Comparison of ENCODE assay signal across 13 mouse cellular contexts in genomic region chr1:37956690-37957431, GRCm38 (mm10). TPM values are rescaled to one million over a fixed set of nuclear protein-coding genes. Genes with fewer than 3 reads are reported as not detected.
DNase-seq lines count a peak whose midpoint lies in the region; ATAC-seq and TF ChIP-seq lines count a peak whose summit lies in the region.
"Had no signal": no experiment of that assay in that cellular context is flagged by ENCODE, and none has a peak within 500 bp of the region (broad histone marks: within the 10 kb centered on the region; RNA-seq: fewer than 3 reads in every experiment).

No protein-coding gene starts in this region.

- H3K36me3 ChIP-seq in hindbrain, postnatal 0 days (ENCODE audit: insufficient read depth, low read length): no peaks in the 10 kb centered on the region
- no peaks in the 10 kb centered on the region for H3K36me3 ChIP-seq in hindbrain, embryonic 11.5 days (ENCODE audit: control insufficient read depth, insufficient read depth, low read length)
- H3K36me3 ChIP-seq in megakaryocyte, embryonic 14.5 days (replicated peaks; ENCODE audit: low read length): no peaks in the 10 kb centered on the region
- H3K36me3 ChIP-seq: hindbrain, embryonic 12.5 days had no signal

- H3K4me1 ChIP-seq in hindbrain, postnatal 0 days (ENCODE audit: insufficient read depth, low read length): no peaks in the 10 kb centered on the region
- H3K4me1 ChIP-seq in hindbrain, embryonic 11.5 days (replicated peaks; ENCODE audit: control insufficient read depth, insufficient read depth, low read length): no peaks in the 10 kb centered on the region
- H3K4me1 ChIP-seq in megakaryocyte, embryonic 14.5 days: peaks cover 18% of the 10 kb centered on the region

- no peak overlapping the region for H3K27ac ChIP-seq in hindbrain, postnatal 0 days
- no peak overlapping the region for H3K27ac ChIP-seq in hindbrain, embryonic 11.5 days (ENCODE audit: low read depth, low read length)
- H3K27ac ChIP-seq: hindbrain, embryonic 12.5 days; liver, embryonic 14.5 days had no signal

- no peaks in the 10 kb centered on the region for H3K27me3 ChIP-seq in hindbrain, postnatal 0 days (ENCODE audit: insufficient read depth, low read length)
- H3K27me3 ChIP-seq in hindbrain, embryonic 11.5 days (ENCODE audit: control insufficient read depth, insufficient read depth, low read length): no peaks in the 10 kb centered on the region
- peaks cover 25% of the 10 kb centered on the region for H3K27me3 ChIP-seq in megakaryocyte, embryonic 14.5 days (replicated peaks)
- H3K27me3 ChIP-seq: hindbrain, embryonic 12.5 days had no signal

- 21% methylated on average over 3 of the region's 3 CpGs for WGBS in hindbrain, postnatal 0 days
- 40% methylated on average over 3 of the region's 3 CpGs for WGBS in hindbrain, embryonic 11.5 days

- DNase-seq in hindbrain, postnatal 0 days (ENCODE audit: low spot score): peak; percentile 76
- no peak for DNase-seq in hindbrain, embryonic 11.5 days (ENCODE audit: low spot score)
- peak; percentile 31 for DNase-seq in ZHBTc4 (ENCODE audit: low read depth, low spot score)
- DNase-seq in brain, adult 2 months (ENCODE audit: low read depth, low spot score): peak; percentile 16
- no peak for DNase-seq in gastrocnemius, postnatal 36 days
- DNase-seq: cerebellum, postnatal 25 days; spleen, adult 18-20 months had no signal

- H3K4me2 ChIP-seq in hindbrain, postnatal 0 days (ENCODE audit: low read depth, low read length): no peak overlapping the region
- no peak overlapping the region for H3K4me2 ChIP-seq in hindbrain, embryonic 11.5 days (replicated peaks; ENCODE audit: low read depth, low read length)
- H3K4me2 ChIP-seq: hindbrain, embryonic 12.5 days had no signal

- peak; percentile 82 for ATAC-seq in hindbrain, postnatal 0 days
- ATAC-seq in hindbrain, embryonic 11.5 days (ENCODE audit: low FRiP score): no peak
- ATAC-seq in megakaryocyte, adult 5-6 weeks (ENCODE audit: poor library complexity, severe bottlenecking): no peak

- intact Hi-C loops in gastrocnemius, postnatal 36 days (cut with DNase I): no loop called here

- H3K9me3 ChIP-seq in hindbrain, postnatal 0 days (ENCODE audit: low read length): no peaks in the 10 kb centered on the region
- no peaks in the 10 kb centered on the region for H3K9me3 ChIP-seq in hindbrain, embryonic 11.5 days (ENCODE audit: control insufficient read depth, low read length)
- peaks cover 15% of the 10 kb centered on the region for H3K9me3 ChIP-seq in megakaryocyte, embryonic 14.5 days
- H3K9me3 ChIP-seq: hindbrain, embryonic 12.5 days had no signal

- no peak for TF ChIP-seq CTCF in hindbrain, postnatal 0 days (IDR thresholded peaks at IDR 0.05; ENCODE audit: low read depth)

- H3K4me3 ChIP-seq in hindbrain, postnatal 0 days (ENCODE audit: low read length): no peak overlapping the region
- no peak overlapping the region for H3K4me3 ChIP-seq in hindbrain, embryonic 11.5 days (ENCODE audit: low read depth, low read length)
- peak overlapping the region; percentile 65 for H3K4me3 ChIP-seq in megakaryocyte, embryonic 14.5 days (replicated peaks)
- H3K4me3 ChIP-seq: hindbrain, embryonic 12.5 days had no signal

- H3K9ac ChIP-seq in hindbrain, postnatal 0 days (replicated peaks; ENCODE audit: low read length): no peak overlapping the region
- H3K9ac ChIP-seq in hindbrain, embryonic 11.5 days (ENCODE audit: low read depth, low read length): no peak overlapping the region
- H3K9ac ChIP-seq: hindbrain, embryonic 12.5 days; liver, embryonic 14.5 days had no signal

RNA-seq across cellular contexts. Expression of gene Lyg1, which starts 0.7 kb away (rescaled TPM):
- not detected in 2 replicates for total RNA-seq in hindbrain, postnatal 0 days (2014; rRNA removed)
- not detected in 2 replicates for polyA plus RNA-seq in hindbrain, postnatal 0 days (2015; fragmentation: Nextera tagmentation; extraction: Ambion mirVana)
- not detected in 2 replicates for polyA plus RNA-seq in hindbrain, embryonic 11.5 days (2014; fragmentation: Nextera tagmentation; extraction: Ambion mirVana)
- not detected in 2 replicates for polyA plus RNA-seq in megakaryocyte, embryonic 14.5 days (2012; ENCODE audit: insufficient read depth, low replicate concordance)
- total RNA-seq in megakaryocyte, adult 5-6 weeks (2015): not detected in 2 replicates
- total RNA-seq in megakaryocyte, adult 5-6 weeks (2017): not detected in 2 replicates
- total RNA-seq in gastrocnemius, postnatal 36 days (2021): not detected
- total RNA-seq: ES-E14; layer of hippocampus, postnatal 14 days had no signal
- polyA plus RNA-seq: hindbrain, embryonic 12.5 days; liver, embryonic 14.5 days had no signal

RNA-seq across cellular contexts. Expression of gene Lyg2, which starts 40.6 kb away (rescaled TPM):
- total RNA-seq in hindbrain, postnatal 0 days (2014; rRNA removed): not detected in 2 replicates
- not detected in 2 replicates for polyA plus RNA-seq in hindbrain, postnatal 0 days (2015; fragmentation: Nextera tagmentation; extraction: Ambion mirVana)
- polyA plus RNA-seq in hindbrain, embryonic 11.5 days (2014; fragmentation: Nextera tagmentation; extraction: Ambion mirVana): not detected in 2 replicates
- not detected in 2 replicates for polyA plus RNA-seq in megakaryocyte, embryonic 14.5 days (2012; ENCODE audit: insufficient read depth, low replicate concordance)
- not detected in 2 replicates for total RNA-seq in megakaryocyte, adult 5-6 weeks (2015)
- total RNA-seq in megakaryocyte, adult 5-6 weeks (2017): not detected in 2 replicates
- not detected for total RNA-seq in gastrocnemius, postnatal 36 days (2021)
- total RNA-seq: ES-E14; layer of hippocampus, postnatal 14 days had no signal
- polyA plus RNA-seq: hindbrain, embryonic 12.5 days had no signal

RNA-seq across cellular contexts. Expression of gene Txndc9, which starts 40.8 kb away (rescaled TPM):
- total RNA-seq in hindbrain, postnatal 0 days (2014; rRNA removed): 22.9 and 23.3 TPM in 2 replicates
- 114 and 128 TPM in 2 replicates for polyA plus RNA-seq in hindbrain, postnatal 0 days (2015; fragmentation: Nextera tagmentation; extraction: Ambion mirVana)
- 188 TPM in 2 replicates for polyA plus RNA-seq in hindbrain, embryonic 11.5 days (2014; fragmentation: Nextera tagmentation; extraction: Ambion mirVana)
- polyA plus RNA-seq in megakaryocyte, embryonic 14.5 days (2012; ENCODE audit: insufficient read depth, low replicate concordance): 3.2 and 4.8 TPM in 2 replicates
- total RNA-seq in megakaryocyte, adult 5-6 weeks (2015): 60.9 and 65.4 TPM in 2 replicates
- 48.1 and 51.9 TPM in 2 replicates for total RNA-seq in megakaryocyte, adult 5-6 weeks (2017)
- total RNA-seq in gastrocnemius, postnatal 36 days (2021): 10 to 100 TPM; 27.0 to 31.0 TPM

RNA-seq across cellular contexts. Expression of gene Eif5b, which starts 40.9 kb away (rescaled TPM):
- total RNA-seq in hindbrain, postnatal 0 days (2014; rRNA removed): 16.2 and 20.7 TPM in 2 replicates
- 18.2 and 21.2 TPM in 2 replicates for polyA plus RNA-seq in hindbrain, postnatal 0 days (2015; fragmentation: Nextera tagmentation; extraction: Ambion mirVana)
- polyA plus RNA-seq in hindbrain, embryonic 11.5 days (2014; fragmentation: Nextera tagmentation; extraction: Ambion mirVana): 28.0 and 34.0 TPM in 2 replicates
- 3.5 and 69.6 TPM in 2 replicates for polyA plus RNA-seq in megakaryocyte, embryonic 14.5 days (2012; ENCODE audit: insufficient read depth, low replicate concordance)
- total RNA-seq in megakaryocyte, adult 5-6 weeks (2015): 20.8 and 21.1 TPM in 2 replicates
- 7.6 and 14.3 TPM in 2 replicates for total RNA-seq in megakaryocyte, adult 5-6 weeks (2017)
- total RNA-seq in gastrocnemius, postnatal 36 days (2021): 10 to 100 TPM; 31.1 to 36.5 TPM

Comparison
In these comparisons a context has a peak if more than half of its experiments do, and no peak if none do; other contexts are left out.
1. DNase-seq: peak in hindbrain, postnatal 0 days (single experiment), ZHBTc4 (single experiment) and brain, adult 2 months (single experiment); none in hindbrain, embryonic 11.5 days (single experiment) and gastrocnemius, postnatal 36 days (0 of 2).